Mouse (Mus musculus) c-Kit-positive CD71-positive TER-119-positive erythroid progenitor cells, embryonic 14.5 days (primary cell): ENCODE data around the gene Fcer1g.

Experiments
- DNase-seq: peaks from one replicate; pipeline ENCODE4 v3.0.0-alpha.2; 2013; ENCODE audit warnings: low spot score

The Fcer1g gene

DNA sequence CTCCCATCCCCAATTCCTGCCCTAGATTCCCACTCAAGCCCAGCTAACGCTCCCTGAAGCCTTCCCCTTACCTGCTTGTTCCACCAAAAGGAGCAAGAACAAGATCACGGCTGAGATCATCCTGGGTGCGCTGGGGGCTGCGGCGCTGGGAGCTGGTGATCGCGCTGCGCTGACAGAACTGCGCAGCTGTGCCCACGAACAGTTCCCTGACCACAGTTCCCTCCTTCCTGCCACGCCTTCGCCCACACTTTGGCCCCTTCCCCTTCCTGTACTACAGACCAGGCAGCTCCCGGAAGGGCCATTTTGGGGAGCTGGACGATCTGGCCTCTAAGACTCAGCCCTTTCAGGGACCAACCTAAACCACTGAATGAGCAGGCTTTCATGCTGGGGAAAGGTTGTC lies at the start of gene Fcer1g:
Gene Fcer1g (minus strand): TSS at position 240 of the 400 bp plus-strand sequence.
- DNase-seq = no peak

DNA sequence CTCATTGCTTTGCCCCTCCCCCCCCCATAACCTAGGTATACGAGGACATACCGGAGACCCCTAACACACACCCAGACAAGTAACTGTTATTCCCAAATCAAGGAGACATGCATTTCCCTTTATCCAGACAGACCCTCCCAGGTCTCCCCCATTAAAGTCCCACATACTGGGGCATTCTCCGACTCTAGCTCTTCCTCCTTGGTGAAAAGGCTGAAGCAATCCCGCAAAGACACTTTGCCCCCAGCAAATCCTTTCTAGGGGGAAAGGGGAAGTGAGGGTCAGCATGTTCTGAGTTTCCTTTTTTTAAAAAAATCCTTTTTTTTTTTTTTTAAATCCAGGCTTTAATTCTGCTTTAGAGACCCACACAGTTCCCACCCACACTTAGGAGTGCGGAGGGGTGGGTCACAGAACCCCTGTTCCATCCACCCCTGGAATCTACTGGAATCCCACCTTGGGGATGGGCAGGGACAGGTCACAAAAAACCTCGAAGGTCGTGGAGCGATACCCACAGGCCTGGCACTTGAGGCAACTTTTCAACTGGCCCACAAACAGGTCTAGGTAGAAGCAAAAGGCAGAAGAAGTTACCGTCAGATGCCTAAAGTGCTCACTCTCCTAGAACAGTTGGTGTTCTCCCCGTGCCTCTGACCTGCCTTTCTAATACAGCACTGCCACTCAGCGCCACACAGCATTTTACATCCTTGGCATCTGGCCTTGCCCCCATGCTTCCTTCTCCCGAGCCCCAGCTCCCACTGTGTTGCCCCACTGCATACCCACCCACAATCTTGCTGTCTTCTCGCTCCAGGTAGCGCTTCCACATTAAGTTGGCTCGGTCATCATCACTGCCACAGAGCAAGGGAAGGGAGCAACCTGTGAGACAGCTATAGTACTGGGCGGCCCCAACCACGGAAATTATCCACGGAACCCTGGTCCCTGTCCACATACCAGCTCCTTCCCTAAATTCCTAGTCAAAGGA lies 49.3 kb upstream of the Fcer1g start:
- no peak for DNase-seq

- no peak for DNase-seq
These were observed 48.1 kb upstream of the Fcer1g start for GRCm38 (mm10) chr1:171282086-171282805.

GRCm38 (mm10) chr1:171281528-171281923 lies 47.4 kb upstream of the Fcer1g start:
- peak; percentile 92 for DNase-seq

DNA sequence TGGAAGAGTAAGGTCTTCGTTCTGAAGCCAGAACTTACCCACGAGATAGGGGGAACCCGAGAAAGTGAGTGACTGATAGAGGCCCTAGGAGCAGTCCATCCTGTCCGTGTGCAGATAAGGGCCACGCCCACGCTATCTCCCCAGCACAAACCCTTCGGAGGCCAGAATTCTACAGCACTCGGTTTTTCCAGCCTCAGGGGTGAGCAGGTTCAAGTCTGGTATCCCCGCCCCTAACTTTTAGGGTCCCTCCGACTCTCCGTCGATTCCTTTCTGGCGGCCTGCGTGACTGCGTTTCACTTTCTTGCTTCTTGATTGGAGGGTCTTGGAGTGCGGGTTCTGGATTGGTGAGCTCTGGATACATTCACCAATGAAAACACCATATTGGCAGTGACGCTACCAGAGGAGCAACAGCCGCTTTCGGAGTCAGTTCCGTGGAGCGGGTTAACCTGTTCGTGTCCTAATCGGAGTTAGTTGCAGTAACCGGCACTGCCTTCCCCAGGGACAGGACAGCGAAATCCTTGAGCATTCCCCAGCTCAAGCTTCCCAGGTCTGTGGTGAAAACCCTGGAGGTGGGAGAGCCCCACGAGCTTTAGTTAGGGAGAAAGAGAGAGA lies 46.9 kb upstream of the Fcer1g start, which contains the start of gene Ppox:
Gene Ppox (minus strand): TSS at position 271 of the 612 bp plus-strand sequence.
- DNase-seq = peak; percentile 99

DNA sequence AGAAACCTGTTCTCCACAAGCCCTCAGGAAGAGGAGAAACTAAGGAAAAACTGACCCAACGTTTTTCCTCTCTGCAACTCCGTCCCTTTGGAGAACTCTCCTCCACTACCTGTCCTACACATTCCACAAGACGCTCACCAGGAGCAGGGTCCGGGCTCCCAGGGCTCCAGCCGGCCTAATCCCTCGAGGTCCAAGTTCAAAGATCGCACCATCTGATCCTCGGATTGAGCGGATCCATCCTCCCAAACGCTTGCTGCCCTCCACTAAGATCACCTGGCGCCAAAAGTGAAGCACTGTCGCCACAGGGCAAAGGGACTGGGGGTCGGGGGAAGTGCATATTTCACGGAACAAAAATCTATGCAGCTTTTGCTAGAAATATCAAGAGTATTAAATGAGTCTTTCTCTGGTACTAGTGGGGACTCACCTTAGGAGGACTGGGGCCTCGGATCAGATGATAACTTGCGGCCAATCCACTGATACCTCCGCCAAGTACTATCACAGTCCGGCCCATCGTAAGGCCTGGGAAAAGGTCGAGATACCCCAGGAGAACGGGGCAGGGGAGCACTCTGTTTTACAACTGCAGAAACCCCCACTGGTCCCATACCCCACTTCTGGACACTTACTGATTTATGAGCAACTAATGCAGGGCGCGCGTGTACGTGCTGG lies 46.2 kb upstream of the Fcer1g start:
- no peak for DNase-seq

DNA sequence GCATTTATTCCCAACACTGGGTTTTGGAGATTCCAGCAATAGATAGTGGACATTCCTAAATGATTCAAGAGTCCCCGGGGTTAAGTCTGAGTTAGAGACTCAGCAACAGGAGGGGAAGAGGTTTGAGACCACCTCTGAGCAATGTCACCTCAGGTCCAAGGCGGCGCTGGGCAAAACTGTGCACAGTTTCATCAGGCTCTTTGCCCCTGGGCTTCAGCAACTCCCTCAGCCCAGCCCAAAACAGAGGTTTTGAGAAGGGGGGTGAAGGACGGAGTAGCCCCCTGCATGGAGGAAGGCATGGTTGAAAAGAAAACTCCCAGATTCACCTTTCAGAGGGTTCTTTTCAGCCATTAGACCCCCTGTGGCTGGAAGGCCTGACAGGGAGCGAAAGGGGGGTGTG lies 45.6 kb upstream of the Fcer1g start:
- no peak for DNase-seq

DNA sequence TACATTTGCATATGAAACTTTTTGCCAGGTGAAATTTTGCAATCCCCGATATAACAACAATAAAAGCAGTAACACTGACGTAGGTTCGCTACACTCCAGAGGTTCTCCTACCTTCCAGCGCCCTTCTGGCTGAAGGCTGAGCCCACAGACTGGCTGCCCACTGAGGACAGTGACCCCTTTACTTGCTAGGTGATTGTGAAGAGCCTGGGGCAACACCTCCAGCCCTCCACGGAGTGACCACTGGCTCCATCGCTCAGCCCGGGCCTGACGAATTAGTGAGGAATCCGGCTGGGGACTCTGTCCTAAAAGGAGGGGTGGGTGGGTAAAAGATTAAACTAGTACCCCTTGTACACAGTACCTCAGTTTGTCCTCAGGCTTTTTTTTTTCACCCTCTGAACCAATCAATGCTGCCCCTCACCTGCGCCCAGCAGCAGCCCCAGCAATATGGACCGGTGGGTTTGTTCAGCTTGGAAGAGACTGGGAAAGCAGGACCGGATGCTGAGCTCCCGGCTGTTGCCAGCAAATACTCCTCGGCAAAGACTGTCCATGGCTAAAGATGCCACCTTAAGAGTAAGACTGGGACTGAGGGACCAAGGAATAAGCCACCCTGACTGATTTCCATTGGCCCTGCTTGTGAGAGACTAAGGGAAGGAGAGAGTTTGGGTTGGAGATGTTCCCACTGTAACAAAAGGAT lies 45.0 kb upstream of the Fcer1g start:
- no peak for DNase-seq

DNA sequence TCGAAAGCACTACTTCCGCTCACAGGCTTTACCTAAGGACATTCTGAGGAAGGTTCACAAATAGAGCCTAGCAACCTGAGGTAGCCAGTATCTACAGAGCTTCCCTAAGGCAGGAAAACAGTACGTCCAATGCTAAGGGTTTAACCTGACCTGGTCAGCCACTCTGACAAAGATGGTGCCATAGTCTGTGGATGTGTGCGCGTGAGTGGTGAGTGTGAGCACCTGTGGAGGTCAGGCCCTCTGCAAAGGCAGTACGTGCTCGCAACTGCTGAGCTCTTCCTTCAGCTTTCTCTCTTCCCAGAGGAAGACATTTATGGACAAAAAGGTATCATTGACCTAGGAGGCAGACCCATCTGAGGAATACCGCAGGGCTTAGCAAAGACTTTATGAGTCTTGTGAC lies 44.3 kb upstream of the Fcer1g start:
- DNase-seq = no peak

DNA sequence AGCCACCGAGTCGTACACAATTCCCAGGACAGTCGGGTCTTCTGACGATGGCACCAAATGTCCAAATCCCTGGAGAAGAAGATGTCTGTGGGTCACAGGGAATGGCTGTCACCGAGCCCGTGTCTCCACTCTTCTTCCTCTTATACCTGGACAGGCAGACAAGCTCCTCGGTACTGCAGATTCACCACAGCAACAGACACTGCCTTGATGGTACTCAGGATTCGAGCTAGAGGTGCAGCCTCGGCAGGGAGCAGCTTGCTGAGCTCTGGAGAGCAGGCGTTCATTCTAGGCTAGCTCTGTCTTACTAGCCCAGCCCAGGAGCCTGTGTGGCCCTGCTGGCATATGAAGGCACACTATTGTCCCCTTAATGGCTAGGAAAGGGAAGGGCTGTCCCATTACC lies 43.6 kb upstream of the Fcer1g start:
- DNase-seq = no peak

GRCm38 (mm10) chr1:171276110-171276748 lies 42.1 kb upstream of the Fcer1g start:
- DNase-seq = no peak

DNA sequence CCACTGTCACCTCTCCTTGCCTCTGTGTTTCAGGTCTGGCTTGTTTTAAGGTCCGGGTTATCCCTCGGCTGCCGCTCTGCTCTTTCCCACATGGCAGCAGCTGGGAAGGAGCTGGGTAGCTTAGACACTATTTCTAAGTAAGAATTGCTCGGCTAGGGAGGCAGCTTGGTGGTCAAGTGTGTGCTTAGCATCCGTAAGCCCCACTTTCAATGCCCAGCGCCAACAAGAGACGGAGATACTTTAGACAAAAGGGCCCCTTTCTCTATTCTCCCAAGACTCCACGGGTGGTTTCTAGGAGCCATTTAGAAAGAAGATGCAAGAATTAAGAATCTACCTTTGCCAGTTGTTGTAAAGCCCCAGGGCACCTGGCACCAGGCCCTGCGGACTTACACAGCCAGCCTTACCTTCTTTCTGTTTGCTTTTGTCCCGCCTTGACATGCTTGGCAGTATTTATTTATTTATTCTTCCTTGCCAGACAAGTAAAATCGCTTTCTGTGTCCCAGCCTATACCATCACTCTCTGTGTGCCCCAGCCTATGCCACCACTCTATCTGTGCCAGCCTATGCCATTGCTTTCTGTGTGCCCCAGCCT lies 41.1 kb upstream of the Fcer1g start:
- no peak for DNase-seq

- no peak for DNase-seq
These were observed 40.0 kb upstream of the Fcer1g start for GRCm38 (mm10) chr1:171274171-171274570.

GRCm38 (mm10) chr1:171272086-171272485 lies 37.9 kb upstream of the Fcer1g start:
- no peak for DNase-seq

DNA sequence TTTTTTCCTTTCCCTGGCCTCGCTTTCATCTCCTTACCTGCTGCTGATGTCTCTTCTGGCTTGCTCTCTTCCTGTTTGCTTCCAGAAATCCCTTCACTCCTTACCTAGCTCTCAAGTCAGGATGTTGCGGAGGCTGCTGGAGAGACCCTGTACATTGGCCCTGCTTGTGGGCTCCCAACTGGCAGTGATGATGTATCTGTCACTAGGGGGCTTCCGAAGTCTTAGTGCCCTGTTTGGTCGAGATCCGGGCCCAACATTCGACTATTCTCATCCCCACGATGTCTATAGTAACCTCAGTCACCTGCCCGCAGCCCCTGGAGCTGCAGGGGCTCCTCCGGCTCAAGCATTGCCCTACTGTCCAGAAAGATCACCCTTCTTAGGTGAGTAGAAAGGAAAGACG lies 37.5 kb upstream of the Fcer1g start:
- no peak for DNase-seq

- DNase-seq = peak; percentile 78
These were observed 37.0 kb upstream of the Fcer1g start for GRCm38 (mm10) chr1:171271196-171271595.

- no peak for DNase-seq
These were observed 36.4 kb upstream of the Fcer1g start for GRCm38 (mm10) chr1:171270573-171270900.

GRCm38 (mm10) chr1:171269848-171270572 lies 35.8 kb upstream of the Fcer1g start, which contains the start of gene B4galt3:
Gene B4galt3 (plus strand): TSS chr1:171270328.
- peak; percentile 91 for DNase-seq

GRCm38 (mm10) chr1:171268341-171268740 lies 34.2 kb upstream of the Fcer1g start:
- DNase-seq = no peak
